Mouse (Mus musculus): ENCODE measurements at regions not wholly inside any gene's neighbourhood (a gene's known extent, or its start where the extent isn't known, plus 50 kb on each side); places are given as distances from the start of the nearest gene placed in this dataset.

DNA sequence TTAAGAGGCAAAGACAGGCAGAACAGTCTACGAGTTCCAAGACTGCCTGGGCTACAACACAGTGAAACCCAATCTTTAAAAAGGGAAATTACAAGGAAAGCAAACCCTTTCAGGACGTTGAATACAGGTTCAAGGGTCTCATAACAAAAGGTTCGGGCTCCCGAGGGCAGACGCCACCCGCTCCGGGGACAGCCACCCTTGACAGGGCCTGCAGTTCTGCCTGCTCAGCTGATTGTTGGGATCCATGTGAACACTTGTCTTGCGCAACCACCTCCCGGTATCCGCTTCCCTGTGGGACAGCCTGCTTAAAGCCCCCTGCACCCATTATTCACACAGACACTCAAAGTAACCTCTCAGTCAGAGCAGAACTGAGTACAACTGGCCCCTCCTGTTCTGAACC is 70.9 kb upstream of the Mc3r start:
- TF ChIP-seq POLR2A (IDR thresholded peaks at IDR 0.05; ENCODE audit: control insufficient read depth, low read depth, low read length): no peak
- no peak for TF ChIP-seq CTCF (IDR thresholded peaks at IDR 0.05; ENCODE audit: control insufficient read depth, insufficient read depth, insufficient replicate concordance, low read depth, low read length)

All from testis, adult 2 months (tissue).